Mouse (Mus musculus) embryonic facial prominence, embryonic 15.5 days (tissue): ENCODE data around the gene Gsk3b. TPM values are rescaled to one million over a fixed set of nuclear protein-coding genes. Genes with fewer than 3 reads are reported as not detected.

Source experiments
- ATAC-seq: fragments of 200-750 bp; cut with Nextera tagmentation; 2 replicates; pipeline ENCODE4 v1.8.0; 2017; ENCODE audit warnings: low read depth, moderate TSS enrichment; ENCODE audit not compliant: insufficient number of reproducible peaks, low FRiP score, low TSS enrichment
- H3K27ac ChIP-seq: fragments of 300-500 bp; sonication (generic); replicated peaks from 2 replicates; pipeline ENCODE4 v1.5.1; 2015; ENCODE audit warnings: mild to moderate bottlenecking, inconsistent platforms
- H3K27me3 ChIP-seq: fragments of 300-500 bp; sonication (generic); 2 replicates; pipeline ENCODE4 v1.6.1; 2015; ENCODE audit warnings: inconsistent platforms
- H3K36me3 ChIP-seq: fragments of 300-500 bp; sonication (generic); 2 replicates; pipeline ENCODE4 v1.6.1; 2015; ENCODE audit warnings: mild to moderate bottlenecking, inconsistent platforms
- H3K4me1 ChIP-seq: fragments of 300-500 bp; sonication (generic); 2 replicates; pipeline ENCODE4 v1.6.1; 2015; ENCODE audit warnings: inconsistent platforms
- H3K4me2 ChIP-seq: fragments of 300-500 bp; sonication (generic); replicated peaks from 2 replicates; pipeline ENCODE4 v1.6.1; 2015; ENCODE audit warnings: mild to moderate bottlenecking, inconsistent platforms
- H3K4me3 ChIP-seq: fragments of 300-500 bp; sonication (generic); replicated peaks from 2 replicates; pipeline ENCODE4 v1.5.1; 2015; ENCODE audit warnings: mild to moderate bottlenecking, inconsistent platforms
- H3K9ac ChIP-seq: fragments of 300-500 bp; sonication (generic); 2 replicates; pipeline ENCODE4 v1.6.1; 2015; ENCODE audit warnings: inconsistent platforms
- H3K9me3 ChIP-seq: fragments of 300-500 bp; sonication (generic); replicated peaks from 2 replicates; pipeline ENCODE4 v1.6.1; 2016; ENCODE audit warnings: inconsistent platforms
- WGBS: fragments of 180-500 bp; shearing (Covaris S2); methylation state at CpG from one replicate; pipeline ENCODE4 v1.1.7; 2015; 5-methylcytosine and 5-hydroxymethylcytosine counted together
- polyA plus RNA-seq: library from polyadenylated mRNA; unstranded; fragments of >200 nt; fragmentation: Nextera tagmentation; extraction: Ambion mirVana; gene quantifications from 2 replicates; pipeline ENCODE4 v1.2.1, GENCODE M21; 2015

The Gsk3b gene
- polyA plus RNA-seq, 1 experiment from 2014 or later: 56.8 TPM

GRCm38 (mm10) chr16:38245849-38246585 is 157.2 kb downstream of the Gsk3b start:
- WGBS: 75% methylated on average over 5 of the region's 5 CpGs
- Histone ChIP-seq H3K9me3 (no peaks in the 10 kb centered on the region), H3K27ac (no peak overlapping the region), H3K4me1 (0 out of 2 replicates have a peak, but pooled peaks cover 4% of the 10 kb centered on the region), H3K4me2 (no peak overlapping the region), H3K9ac (no peak overlapping the region), H3K4me3 (no peak overlapping the region), H3K36me3 (peaks cover 5% of the 10 kb centered on the region; the same call in 1 of the 2 replicates), H3K27me3 (no peaks in the 10 kb centered on the region)
- ATAC-seq: no peak

GRCm38 (mm10) chr16:38248331-38248961 is 159.6 kb downstream of the Gsk3b start:
- WGBS: 31% methylated on average over 13 of the region's 13 CpGs
- ATAC-seq: peak; percentile 78; the same call in 1 of the 2 replicates
- 0 out of 2 replicates have a peak, but pooled peaks cover 4% of the 10 kb centered on the region for H3K4me1 ChIP-seq
- H3K9ac ChIP-seq: no peak overlapping the region
- no peak overlapping the region for H3K27ac ChIP-seq
- no peak overlapping the region for H3K4me3 ChIP-seq
- no peaks in the 10 kb centered on the region for H3K9me3 ChIP-seq
- H3K36me3 ChIP-seq: 0 out of 2 replicates have a peak, but pooled peaks cover 3% of the 10 kb centered on the region
- H3K27me3 ChIP-seq: no peaks in the 10 kb centered on the region
- H3K4me2 ChIP-seq: 0 out of 2 replicates have a peak overlapping the region, but pooled peaks have one; percentile 12

- Histone ChIP-seq H3K9ac (no peak overlapping the region), H3K4me3 (no peak overlapping the region), H3K4me1 (0 out of 2 replicates have a peak, but pooled peaks cover 4% of the 10 kb centered on the region), H3K36me3 (no peaks in the 10 kb centered on the region), H3K27ac (no peak overlapping the region), H3K9me3 (no peaks in the 10 kb centered on the region), H3K4me2 (no peak overlapping the region), H3K27me3 (no peaks in the 10 kb centered on the region)
- ATAC-seq: no peak; the same call in 1 of the 2 replicates
- 87% methylated on average over 6 of the region's 6 CpGs for WGBS
These were observed 161.7 kb downstream of the Gsk3b start for GRCm38 (mm10) chr16:38250467-38250866.

GRCm38 (mm10) chr16:38254001-38254400 is 165.2 kb downstream of the Gsk3b start:
- Histone ChIP-seq H3K4me2 (no peak overlapping the region), H3K9me3 (no peaks in the 10 kb centered on the region), H3K4me1 (no peaks in the 10 kb centered on the region), H3K27ac (no peak overlapping the region), H3K9ac (no peak overlapping the region), H3K4me3 (no peak overlapping the region), H3K27me3 (no peaks in the 10 kb centered on the region), H3K36me3 (no peaks in the 10 kb centered on the region)
- ATAC-seq: no peak
- WGBS: 79% methylated on average over 14 of the region's 14 CpGs

- Histone ChIP-seq H3K4me3 (no peak overlapping the region), H3K27me3 (no peaks in the 10 kb centered on the region), H3K9me3 (no peaks in the 10 kb centered on the region), H3K4me2 (no peak overlapping the region), H3K27ac (no peak overlapping the region), H3K9ac (no peak overlapping the region), H3K36me3 (no peaks in the 10 kb centered on the region), H3K4me1 (no peaks in the 10 kb centered on the region)
- no peak for ATAC-seq
- WGBS: 72% methylated on average over 4 of the region's 4 CpGs
These were observed 166.3 kb downstream of the Gsk3b start for GRCm38 (mm10) chr16:38255107-38255506.

- 88% methylated on average over 9 of the region's 9 CpGs for WGBS
- Histone ChIP-seq H3K4me3 (no peak overlapping the region), H3K27ac (no peak overlapping the region), H3K9ac (no peak overlapping the region), H3K4me2 (no peak overlapping the region), H3K27me3 (no peaks in the 10 kb centered on the region), H3K4me1 (no peaks in the 10 kb centered on the region), H3K9me3 (no peaks in the 10 kb centered on the region), H3K36me3 (no peaks in the 10 kb centered on the region)
- no peak for ATAC-seq
These were observed 167.1 kb downstream of the Gsk3b start for GRCm38 (mm10) chr16:38255927-38256326.

- Histone ChIP-seq H3K9me3 (no peaks in the 10 kb centered on the region), H3K27ac (no peak overlapping the region), H3K9ac (no peak overlapping the region), H3K27me3 (no peaks in the 10 kb centered on the region), H3K4me3 (no peak overlapping the region), H3K36me3 (no peaks in the 10 kb centered on the region), H3K4me1 (no peaks in the 10 kb centered on the region), H3K4me2 (no peak overlapping the region)
- 60% methylated on average over 3 of the region's 3 CpGs for WGBS
- ATAC-seq: no peak
These were observed 182.8 kb downstream of the Gsk3b start for GRCm38 (mm10) chr16:38271601-38272000.

- WGBS: 68% methylated on average over 5 of the region's 5 CpGs
- H3K4me2 ChIP-seq: no peak overlapping the region
- no peak overlapping the region for H3K9ac ChIP-seq
- no peaks in the 10 kb centered on the region for H3K36me3 ChIP-seq
- H3K4me3 ChIP-seq: no peak overlapping the region
- H3K27me3 ChIP-seq: no peaks in the 10 kb centered on the region
- H3K9me3 ChIP-seq: no peaks in the 10 kb centered on the region
- no peak overlapping the region for H3K27ac ChIP-seq
- no peak for ATAC-seq
- no peaks in the 10 kb centered on the region for H3K4me1 ChIP-seq
These were observed 183.7 kb downstream of the Gsk3b start for GRCm38 (mm10) chr16:38272483-38272882.

GRCm38 (mm10) chr16:38274737-38275136 is 185.9 kb downstream of the Gsk3b start:
- Histone ChIP-seq H3K4me2 (no peak overlapping the region), H3K36me3 (no peaks in the 10 kb centered on the region), H3K4me1 (no peaks in the 10 kb centered on the region), H3K9ac (no peak overlapping the region), H3K27ac (no peak overlapping the region), H3K4me3 (no peak overlapping the region), H3K27me3 (no peaks in the 10 kb centered on the region), H3K9me3 (no peaks in the 10 kb centered on the region)
- no peak for ATAC-seq
- WGBS: 73% methylated on average over 2 of the region's 2 CpGs

GRCm38 (mm10) chr16:38279794-38280193 is 191.0 kb downstream of the Gsk3b start:
- Histone ChIP-seq H3K36me3 (no peaks in the 10 kb centered on the region), H3K4me1 (no peaks in the 10 kb centered on the region), H3K27ac (no peak overlapping the region), H3K4me2 (no peak overlapping the region), H3K4me3 (no peak overlapping the region), H3K27me3 (no peaks in the 10 kb centered on the region), H3K9ac (no peak overlapping the region), H3K9me3 (no peaks in the 10 kb centered on the region)
- no peak for ATAC-seq
- WGBS: 88% methylated on average over 5 of the region's 5 CpGs

- no peak for ATAC-seq
- no peaks in the 10 kb centered on the region for H3K9me3 ChIP-seq
- no peaks in the 10 kb centered on the region for H3K36me3 ChIP-seq
- H3K4me2 ChIP-seq: no peak overlapping the region
- no peak overlapping the region for H3K27ac ChIP-seq
- WGBS: 84% methylated on average over 7 of the region's 7 CpGs
- no peaks in the 10 kb centered on the region for H3K4me1 ChIP-seq
- H3K27me3 ChIP-seq: no peaks in the 10 kb centered on the region
- no peak overlapping the region for H3K9ac ChIP-seq
- H3K4me3 ChIP-seq: no peak overlapping the region
These were observed 192.2 kb downstream of the Gsk3b start for GRCm38 (mm10) chr16:38280951-38281350.
